Mouse (Mus musculus) megakaryocyte, embryonic 14.5 days (primary cell): ENCODE results near the gene 5730522E02Rik. TPM values are rescaled to one million over a fixed set of nuclear protein-coding genes. Genes with fewer than 3 reads are reported as not detected.

Experiments used
- H3K27me3 ChIP-seq: replicated peaks from 2 replicates; pipeline ENCODE3; 2012; ENCODE audit warnings: inconsistent platforms
- H3K36me3 ChIP-seq: replicated peaks from 2 replicates; pipeline ENCODE3; 2012; ENCODE audit warnings: low read length, inconsistent platforms, mixed read lengths
- H3K4me1 ChIP-seq: 2 replicates; pipeline ENCODE4 v1.6.1; 2012; ENCODE audit warnings: inconsistent platforms
- H3K4me3 ChIP-seq: replicated peaks from 2 replicates; pipeline ENCODE3; 2012; ENCODE audit warnings: moderate library complexity, mild to moderate bottlenecking, inconsistent platforms
- H3K9me3 ChIP-seq: 2 replicates; pipeline ENCODE4 v1.6.1; 2012; ENCODE audit warnings: inconsistent platforms
- FLI1 ChIP-seq: IDR thresholded peaks from 2 replicates; pipeline ENCODE4 v1.6.1; 2012; ENCODE audit warnings: low read length, inconsistent platforms, mixed read lengths
- GATA1 ChIP-seq: IDR thresholded peaks from 3 replicates; pipeline ENCODE4 v1.6.1; 2012; ENCODE audit warnings: mixed read lengths, low read length, inconsistent platforms, borderline replicate concordance
- polyA plus RNA-seq: library from polyadenylated mRNA; stranded (reverse); fragments of >175 nt; gene quantifications from 2 replicates; pipeline ENCODE4 v1.2.3, GENCODE M21; 2012; ENCODE audit warnings: low replicate concordance; ENCODE audit not compliant: insufficient read depth

5730522E02Rik gene
- polyA plus RNA-seq, 1 experiment, result not detected

- Histone ChIP-seq H3K9me3 (no peaks in the 10 kb centered on the region), H3K4me1 (no peaks in the 10 kb centered on the region; the same call in 1 of the 2 replicates), H3K27me3 (no peaks in the 10 kb centered on the region), H3K4me3 (no peak overlapping the region), H3K36me3 (no peaks in the 10 kb centered on the region)
- TF ChIP-seq GATA1 (no peak), FLI1 (no peak)
Measured at GRCm38 (mm10) chr11:25853032-25853431, 357.5 kb downstream of the 5730522E02Rik start.

GRCm38 (mm10) chr11:25848824-25849644 is 361.5 kb downstream of the 5730522E02Rik start:
- TF ChIP-seq GATA1, result no peak
- no peak for TF ChIP-seq FLI1
- no peaks in the 10 kb centered on the region for H3K27me3 ChIP-seq
- no peaks in the 10 kb centered on the region for H3K9me3 ChIP-seq

DNA sequence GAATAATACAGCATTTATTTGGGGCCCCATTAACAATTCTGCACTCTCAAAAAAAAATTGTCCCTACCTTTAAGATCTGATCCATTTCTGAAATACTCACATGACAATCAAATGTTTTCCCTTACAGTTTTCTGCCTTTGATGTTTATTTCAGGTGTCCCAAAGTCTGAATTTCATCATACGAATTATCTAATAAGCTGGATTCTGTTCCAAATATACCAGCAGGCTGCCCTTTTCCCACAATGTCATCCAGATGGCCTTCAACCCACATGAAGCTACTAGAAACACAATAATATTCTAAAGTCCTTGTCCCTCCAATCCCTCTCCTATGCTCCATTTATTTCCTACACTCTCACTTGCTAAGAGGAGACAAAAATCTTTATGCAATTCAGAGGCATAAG is 372.1 kb downstream of the 5730522E02Rik start:
- no peaks in the 10 kb centered on the region for H3K9me3 ChIP-seq
- TF ChIP-seq GATA1 (no peak), FLI1 (no peak)
- H3K36me3 ChIP-seq, result no peaks in the 10 kb centered on the region
- H3K27me3 ChIP-seq, result no peaks in the 10 kb centered on the region
- H3K4me3 ChIP-seq, result no peak overlapping the region
- no peaks in the 10 kb centered on the region for H3K4me1 ChIP-seq

More at GRCm38 (mm10) chr11:25848824-25849644, 361.5 kb downstream of the 5730522E02Rik start:
- H3K36me3 ChIP-seq, result no peaks in the 10 kb centered on the region
- no peaks in the 10 kb centered on the region; the same call in 1 of the 2 replicates for H3K4me1 ChIP-seq
- H3K4me3 ChIP-seq, result peak overlapping the region; percentile 69

DNA sequence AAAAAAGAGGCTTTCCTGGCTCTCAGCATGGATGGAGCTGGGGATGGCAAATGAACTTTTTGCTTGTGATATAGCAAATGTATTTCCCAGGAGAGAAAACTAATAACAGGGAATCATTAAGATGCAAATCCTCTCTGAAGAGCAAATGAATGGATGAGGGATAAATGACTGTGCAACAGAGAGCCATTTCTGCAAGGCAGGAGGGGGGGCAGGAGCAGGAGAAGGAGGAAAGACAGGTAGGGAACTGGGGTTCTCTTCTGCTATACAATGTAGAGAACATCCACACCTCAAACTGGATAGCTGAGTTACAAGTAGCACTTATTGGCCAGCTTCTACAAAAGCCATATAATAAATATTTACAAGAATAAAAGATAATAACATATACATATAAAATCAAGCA is 390.8 kb downstream of the 5730522E02Rik start:
- H3K9me3 ChIP-seq, result 0 out of 2 replicates have a peak, but pooled peaks cover 5% of the 10 kb centered on the region
- no peaks in the 10 kb centered on the region for H3K36me3 ChIP-seq
- no peaks in the 10 kb centered on the region for H3K4me1 ChIP-seq
- H3K27me3 ChIP-seq, result no peaks in the 10 kb centered on the region
- no peak overlapping the region for H3K4me3 ChIP-seq
- no peak for TF ChIP-seq FLI1
- no peak for TF ChIP-seq GATA1

- Histone ChIP-seq H3K27me3 (no peaks in the 10 kb centered on the region), H3K9me3 (no peaks in the 10 kb centered on the region), H3K4me3 (no peak overlapping the region), H3K4me1 (no peaks in the 10 kb centered on the region), H3K36me3 (no peaks in the 10 kb centered on the region)
- no peak for TF ChIP-seq FLI1
- no peak for TF ChIP-seq GATA1
Measured at GRCm38 (mm10) chr11:25813446-25813845, 397.1 kb downstream of the 5730522E02Rik start.

- H3K36me3 ChIP-seq, result no peaks in the 10 kb centered on the region
- TF ChIP-seq GATA1 (no peak), FLI1 (no peak)
- H3K4me3 ChIP-seq, result no peak overlapping the region
- H3K27me3 ChIP-seq, result no peaks in the 10 kb centered on the region
- H3K4me1 ChIP-seq, result no peaks in the 10 kb centered on the region
- no peaks in the 10 kb centered on the region for H3K9me3 ChIP-seq
Measured at GRCm38 (mm10) chr11:25787691-25788090, 422.9 kb downstream of the 5730522E02Rik start.

- no peaks in the 10 kb centered on the region for H3K27me3 ChIP-seq
- no peaks in the 10 kb centered on the region for H3K9me3 ChIP-seq
- TF ChIP-seq GATA1 (no peak), FLI1 (no peak)
- H3K4me1 ChIP-seq, result no peaks in the 10 kb centered on the region
- H3K4me3 ChIP-seq, result no peak overlapping the region
- no peaks in the 10 kb centered on the region for H3K36me3 ChIP-seq
Measured at GRCm38 (mm10) chr11:25772231-25772630, 438.3 kb downstream of the 5730522E02Rik start.

DNA sequence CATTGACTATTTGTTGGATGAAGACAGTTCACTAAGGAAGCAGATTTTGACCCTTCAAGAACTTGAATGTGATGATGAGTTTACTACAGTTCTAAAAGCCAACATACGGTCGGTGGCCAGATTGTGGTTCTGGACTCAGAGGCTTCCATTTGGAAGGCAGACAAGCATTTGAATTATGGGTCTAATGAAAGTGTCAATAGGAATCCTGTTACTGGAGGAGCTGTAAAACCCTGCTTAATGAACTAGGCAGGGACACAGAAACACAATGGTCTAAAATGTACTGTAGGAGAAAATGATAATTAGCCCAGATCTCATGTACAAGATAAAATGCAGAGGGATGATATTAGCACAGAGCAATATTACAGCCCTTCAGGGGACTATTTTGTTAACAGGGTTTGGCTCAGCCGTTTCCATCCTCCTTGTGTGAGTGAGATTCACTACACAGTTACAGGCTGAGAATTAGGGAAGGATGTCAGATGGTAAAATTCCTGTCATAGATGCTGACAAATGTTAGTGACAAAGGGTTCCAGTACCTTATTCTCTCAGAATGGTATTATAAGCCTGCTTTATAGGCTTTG is 439.5 kb downstream of the 5730522E02Rik start:
- Histone ChIP-seq H3K27me3 (no peaks in the 10 kb centered on the region), H3K4me3 (no peak overlapping the region), H3K36me3 (no peaks in the 10 kb centered on the region), H3K4me1 (no peaks in the 10 kb centered on the region), H3K9me3 (no peaks in the 10 kb centered on the region)
- no peak for TF ChIP-seq FLI1
- no peak for TF ChIP-seq GATA1

DNA sequence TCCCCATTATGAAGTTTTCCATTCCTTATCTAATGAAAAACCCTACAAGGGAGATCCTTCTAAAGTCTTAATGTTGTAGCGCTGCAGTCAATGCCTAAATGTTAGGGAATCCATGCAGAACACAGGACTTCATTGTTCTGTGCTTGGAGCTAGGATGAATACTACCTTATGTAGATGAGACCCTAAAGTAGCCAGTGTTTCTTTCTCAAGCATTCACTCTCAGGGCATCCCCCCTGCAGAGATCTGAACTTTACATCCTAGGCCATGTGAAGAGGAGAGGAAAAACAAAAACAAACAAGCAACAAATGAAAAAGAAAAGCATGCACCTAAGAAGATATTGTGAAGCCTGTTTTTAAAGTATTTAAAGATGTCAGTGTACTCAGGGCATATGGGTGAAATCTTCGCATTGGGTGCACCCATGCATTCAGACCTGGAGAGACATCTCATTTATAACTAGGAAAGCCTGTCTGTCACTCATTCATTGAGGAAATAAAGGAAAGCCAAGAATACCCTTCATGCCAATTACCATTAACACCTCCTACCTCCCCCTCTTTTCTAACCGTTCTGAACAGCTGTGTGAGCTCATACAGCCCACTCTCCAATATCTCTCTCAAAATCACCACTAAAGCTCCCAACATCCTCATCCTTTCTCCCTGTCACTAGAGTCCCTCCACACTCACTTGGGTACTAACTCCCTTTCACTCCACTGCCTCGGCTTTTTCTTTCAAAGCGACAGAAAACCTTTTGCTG is 442.8 kb downstream of the 5730522E02Rik start:
- Histone ChIP-seq H3K4me3 (no peak overlapping the region), H3K9me3 (no peaks in the 10 kb centered on the region), H3K4me1 (no peaks in the 10 kb centered on the region), H3K27me3 (no peaks in the 10 kb centered on the region), H3K36me3 (no peaks in the 10 kb centered on the region)
- no peak for TF ChIP-seq FLI1
- TF ChIP-seq GATA1, result no peak
